In the genomic region with DNA sequence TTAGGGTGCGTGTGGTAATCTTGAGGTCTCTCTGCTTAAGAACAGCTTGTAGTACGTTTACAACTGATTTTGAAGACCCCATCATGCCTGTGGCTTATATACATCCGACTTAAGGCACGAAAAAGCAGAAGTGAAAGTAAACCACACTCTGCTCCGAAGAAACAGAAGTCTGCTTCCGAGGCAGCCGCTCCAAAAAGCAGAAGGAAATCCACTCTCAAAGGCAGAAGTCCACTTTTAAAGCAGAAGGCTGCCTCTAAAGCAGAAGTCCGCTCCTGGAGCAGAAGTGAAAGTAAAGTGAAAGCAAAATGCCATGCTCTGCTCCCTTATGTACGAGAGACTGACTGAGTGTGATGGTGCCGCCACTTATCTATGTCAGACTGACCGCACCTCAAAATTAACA, we compare ENCODE assay signal across 17 mouse cellular contexts. TPM values are rescaled to one million over a fixed set of nuclear protein-coding genes. Genes with fewer than 3 reads are reported as not detected.
A peak's percentile ranks its signal among the peaks of the same experiment; 100 is the strongest.
DNase-seq lines count a peak whose midpoint lies in the region; TF ChIP-seq lines count a peak whose summit lies in the region.
"Had no signal": no experiment of that assay in that cellular context is flagged by ENCODE, and none has a peak within 500 bp of the region (broad histone marks: within the 10 kb centered on the region; RNA-seq: fewer than 3 reads in every experiment).

No protein-coding gene starts in this region.

- H3K4me1 ChIP-seq in spleen, adult 2 months (ENCODE audit: control insufficient read depth, insufficient read depth, insufficient read length), result no peaks in the 10 kb centered on the region; the same call in none of the 2 replicates
- H3K4me1 ChIP-seq in bone marrow, adult 2 months (ENCODE audit: control insufficient read depth, insufficient read depth, low read length), result no peaks in the 10 kb centered on the region
- H3K4me1 ChIP-seq in cerebellum, adult 2 months (ENCODE audit: control insufficient read depth, insufficient read depth, low read length), result no peaks in the 10 kb centered on the region
- H3K4me1 ChIP-seq: forebrain, embryonic 13.5 days; hindbrain, embryonic 10.5 days had no signal

- no peaks in the 10 kb centered on the region for H3K79me2 ChIP-seq in macrophage (ENCODE audit: inconsistent target)

- H3K36me3 ChIP-seq in spleen, adult 2 months (ENCODE audit: control insufficient read depth, insufficient read depth, low read length), result no peaks in the 10 kb centered on the region
- no peaks in the 10 kb centered on the region for H3K36me3 ChIP-seq in macrophage (ENCODE audit: inconsistent target)
- H3K36me3 ChIP-seq: hindbrain, embryonic 10.5 days had no signal

- DNase-seq in spleen, adult 2 months (ENCODE audit: low read depth in 1 of 2, low spot score in 2 of 2), result peak; percentile 5 to 59
- DNase-seq in spleen, postnatal 14 days (ENCODE audit: low spot score in 2 of 2), result no peak
- DNase-seq in frontal cortex, adult 2 months (ENCODE audit: extremely low spot score in 1 of 2, low spot score in 1 of 2), result no peak
- no peak for DNase-seq in cerebellum, adult 2 months
- DNase-seq in gastrocnemius, postnatal 10 days, result no peak
- DNase-seq: adrenal gland, adult 2 months; cerebellum, adult 11 months; midbrain, embryonic 14.5 days; thymus, postnatal 14 days had no signal

- H3K4me3 ChIP-seq in spleen, adult 2 months (ENCODE audit: extremely low read depth, insufficient read depth, insufficient read length), result no peak overlapping the region
- no peak overlapping the region for H3K4me3 ChIP-seq in bone marrow, adult 2 months (replicated peaks; ENCODE audit: control insufficient read depth, low read depth, low read length)
- no peak overlapping the region for H3K4me3 ChIP-seq in macrophage (ENCODE audit: inconsistent target)
- H3K4me3 ChIP-seq in cerebellum, adult 2 months (replicated peaks; ENCODE audit: insufficient read depth, low read depth, low read length), result no peak overlapping the region
- H3K4me3 ChIP-seq: forebrain, embryonic 13.5 days; hindbrain, embryonic 10.5 days had no signal

- WGBS in spleen, adult 2 months, result 21% methylated on average over 11 of the region's 11 CpGs
- 17% methylated on average over 11 of the region's 11 CpGs for WGBS in bone marrow, adult 2 months
- WGBS in macrophage (ENCODE audit: missing documents), result 22% methylated on average over 11 of the region's 11 CpGs
- 80% methylated on average over 11 of the region's 11 CpGs for WGBS in cerebellum, adult 2 months

- TF ChIP-seq POLR2A in spleen, adult 2 months (IDR thresholded peaks at IDR 0.05; ENCODE audit: low read depth, low read length), result no peak
- TF ChIP-seq POLR2A in bone marrow, adult 2 months (IDR thresholded peaks at IDR 0.05; ENCODE audit: borderline replicate concordance, control insufficient read depth, low read depth, low read length), result no peak
- no peak for TF ChIP-seq POLR2A in cerebellum, adult 2 months (IDR thresholded peaks at IDR 0.05; ENCODE audit: borderline replicate concordance, insufficient read depth, low read length)

- H3K27me3 ChIP-seq in spleen, adult 2 months (ENCODE audit: control insufficient read depth, insufficient read depth, low read length), result no peaks in the 10 kb centered on the region
- H3K27me3 ChIP-seq in cerebellum, adult 2 months (ENCODE audit: control insufficient read depth, insufficient read depth, low read length), result no peaks in the 10 kb centered on the region
- H3K27me3 ChIP-seq: forebrain, embryonic 13.5 days had no signal

- TF ChIP-seq CTCF in spleen, adult 2 months (IDR thresholded peaks at IDR 0.05; ENCODE audit: extremely low read depth, insufficient read depth, insufficient read length, insufficient replicate concordance), result no peak
- TF ChIP-seq CTCF in bone marrow, adult 2 months (IDR thresholded peaks at IDR 0.05; ENCODE audit: control insufficient read depth, insufficient read depth, low read length), result no peak
- no peak for TF ChIP-seq CTCF in cerebellum, adult 2 months (IDR thresholded peaks at IDR 0.05; ENCODE audit: borderline replicate concordance, insufficient read depth, low read depth, low read length)

- H3K27ac ChIP-seq in spleen, adult 2 months (ENCODE audit: insufficient read depth, low read length), result peak overlapping the region; percentile 66; the same call in 1 of the 2 replicates
- peak overlapping the region; percentile 75; the same call in 1 of the 2 replicates for H3K27ac ChIP-seq in bone marrow, adult 2 months (ENCODE audit: control insufficient read depth, insufficient read depth, low read depth, low read length, poor library complexity)
- H3K27ac ChIP-seq in macrophage, result peak overlapping the region; percentile 64
- no peak overlapping the region for H3K27ac ChIP-seq in cerebellum, adult 2 months (ENCODE audit: insufficient read depth, low read length)
- H3K27ac ChIP-seq: forebrain, embryonic 13.5 days; hindbrain, embryonic 10.5 days; liver, embryonic 14.5 days had no signal

RNA-seq across cellular contexts. Expression of a gene that starts 38.5 kb away (rescaled TPM):
- polyA plus RNA-seq in spleen, adult 2 months (2012; rRNA removed), result not detected in 2 replicates
- polyA plus RNA-seq in bone marrow, adult 2 months (2011; ENCODE audit: insufficient read depth, insufficient read length, low replicate concordance, missing spikeins), result not detected in 2 replicates
- total RNA-seq in macrophage (2018; cell fraction: chromatin; rRNA removed), result not detected
- not detected for total RNA-seq in macrophage (2018; cell fraction: cytosol; rRNA removed)
- total RNA-seq in macrophage (2018; cell fraction: nucleus; rRNA removed), result not detected
- polyA plus RNA-seq in macrophage (2018), result not detected in 3 replicates
- polyA plus RNA-seq in frontal cortex, adult 2 months (2012; rRNA removed), result not detected in 2 replicates
- not detected in 2 replicates for polyA plus RNA-seq in cerebellum, adult 2 months (2012; rRNA removed)
- total RNA-seq in gastrocnemius, postnatal 10 days (2021), result not detected
- total RNA-seq: adrenal gland, adult 2 months; left cerebral cortex, adult 8-10 months had no signal
- polyA plus RNA-seq: adrenal gland, adult 2 months; forebrain, embryonic 13.5 days; gonadal fat pad, adult 2 months; hindbrain, embryonic 10.5 days; kidney, embryonic 14.5 days; liver, embryonic 14.5 days; midbrain, embryonic 14.5 days had no signal

RNA-seq across cellular contexts. Expression of a gene that starts 46.5 kb away (rescaled TPM):
- polyA plus RNA-seq in spleen, adult 2 months (2012; rRNA removed), result not detected in 2 replicates
- not detected in 2 replicates for polyA plus RNA-seq in bone marrow, adult 2 months (2011; ENCODE audit: insufficient read depth, insufficient read length, low replicate concordance, missing spikeins)
- total RNA-seq in macrophage (2018; cell fraction: chromatin; rRNA removed), result not detected
- not detected for total RNA-seq in macrophage (2018; cell fraction: cytosol; rRNA removed)
- not detected for total RNA-seq in macrophage (2018; cell fraction: nucleus; rRNA removed)
- polyA plus RNA-seq in macrophage (2018), result not detected in 3 replicates
- not detected in 2 replicates for polyA plus RNA-seq in frontal cortex, adult 2 months (2012; rRNA removed)
- polyA plus RNA-seq in cerebellum, adult 2 months (2012; rRNA removed), result not detected in 2 replicates
- total RNA-seq in gastrocnemius, postnatal 10 days (2021), result not detected
- total RNA-seq: adrenal gland, adult 2 months; left cerebral cortex, adult 8-10 months had no signal
- polyA plus RNA-seq: adrenal gland, adult 2 months; forebrain, embryonic 13.5 days; gonadal fat pad, adult 2 months; hindbrain, embryonic 10.5 days; kidney, embryonic 14.5 days; liver, embryonic 14.5 days; midbrain, embryonic 14.5 days had no signal

Comparison
In these comparisons a context has a peak if more than half of its experiments do, and no peak if none do; other contexts are left out.
1. DNase-seq: peak in spleen, adult 2 months (2 of 2); none in spleen, postnatal 14 days (0 of 2), frontal cortex, adult 2 months (0 of 2), cerebellum, adult 2 months (0 of 2) and gastrocnemius, postnatal 10 days (single experiment).